ENCODE assay signal across 8 mouse cellular contexts in genomic region chr1:38262362-38263154, GRCm38 (mm10).
DNase-seq lines count a peak whose midpoint lies in the region; ATAC-seq and TF ChIP-seq lines count a peak whose summit lies in the region.

No protein-coding gene starts in this region.

- H3K27ac ChIP-seq in forebrain, postnatal 0 days (ENCODE audit: low read depth, low read length): no peak overlapping the region

- H3K27me3 ChIP-seq in forebrain, postnatal 0 days (ENCODE audit: insufficient read depth, low read length): no peaks in the 10 kb centered on the region

- H3K4me2 ChIP-seq in forebrain, postnatal 0 days (ENCODE audit: low read depth): no peak overlapping the region

- no peaks in the 10 kb centered on the region for H3K4me1 ChIP-seq in forebrain, postnatal 0 days (ENCODE audit: insufficient read depth)

- ATAC-seq in forebrain, postnatal 0 days: no peak; the same call in 1 of the 2 replicates

- WGBS in forebrain, postnatal 0 days: 55% methylated on average over 11 of the region's 11 CpGs

- no peaks in the 10 kb centered on the region for H3K9me3 ChIP-seq in forebrain, postnatal 0 days (ENCODE audit: low read length)

- peak; percentile 17 for DNase-seq in cerebellum, adult 9-11 months
- no peak for DNase-seq in cerebellum, adult 11-12 months
- peak; percentile 32 for DNase-seq in ovary, adult 18-20 months (ENCODE audit: low spot score)
- DNase-seq in ovary, postnatal 10 days (ENCODE audit: low spot score): no peak
- DNase-seq in kidney, postnatal 4 days: peak; percentile 39 to 46
- DNase-seq in skeletal muscle tissue, adult 2 months (ENCODE audit: low read depth, low spot score): peak; percentile 84
- no peak for DNase-seq in layer of hippocampus, adult 18-20 months (ENCODE audit: low spot score in 2 of 2)
- no peak for DNase-seq in forebrain, postnatal 0 days

- peaks cover 10% of the 10 kb centered on the region for H3K36me3 ChIP-seq in forebrain, postnatal 0 days (ENCODE audit: insufficient read depth)

- no peak overlapping the region for H3K9ac ChIP-seq in forebrain, postnatal 0 days

- no peak overlapping the region for H3K4me3 ChIP-seq in forebrain, postnatal 0 days (ENCODE audit: low read depth, low read length)

- TF ChIP-seq CTCF in forebrain, postnatal 0 days (IDR thresholded peaks at IDR 0.05; ENCODE audit: low read depth): no peak

Comparison
In these comparisons a context has a peak if more than half of its experiments do, and no peak if none do; other contexts are left out.
1. DNase-seq: peak in cerebellum, adult 9-11 months (single experiment), ovary, adult 18-20 months (single experiment), kidney, postnatal 4 days (2 of 2) and skeletal muscle tissue, adult 2 months (single experiment); none in cerebellum, adult 11-12 months (single experiment), ovary, postnatal 10 days (single experiment), layer of hippocampus, adult 18-20 months (0 of 2) and forebrain, postnatal 0 days (single experiment).